Mouse (Mus musculus) layer of hippocampus, adult 11-12 months (tissue): ENCODE measurements at regions not wholly inside any gene's neighbourhood (a gene's known extent, or its start where the extent isn't known, plus 50 kb on each side); places are given as distances from the start of the nearest gene placed in this dataset.

Experiments
- DNase-seq: peaks from one replicate; pipeline ENCODE4 v3.0.0; 2022; ENCODE audit warnings: low spot score

DNA sequence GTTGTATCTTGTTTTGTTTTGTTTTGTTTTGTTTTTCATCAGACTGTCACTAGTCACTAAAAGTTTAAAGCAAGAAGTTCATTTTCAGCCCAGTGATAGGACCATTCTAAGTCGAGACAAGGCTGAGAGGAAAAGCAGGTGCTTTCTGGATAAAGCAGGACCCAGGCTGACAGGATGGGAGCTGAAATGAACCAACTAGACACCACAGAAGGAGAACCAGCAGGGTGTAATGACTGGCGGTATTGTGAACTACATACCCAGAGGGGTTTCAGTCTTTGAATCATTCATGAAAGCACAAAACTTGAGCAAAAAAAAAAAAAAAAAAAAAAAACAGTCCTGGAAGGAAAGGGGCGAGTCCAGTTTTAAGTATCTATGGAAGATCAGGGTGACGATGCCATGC lies 75.9 kb upstream of the Tenm4 start:
- DNase-seq, result no peak

DNA sequence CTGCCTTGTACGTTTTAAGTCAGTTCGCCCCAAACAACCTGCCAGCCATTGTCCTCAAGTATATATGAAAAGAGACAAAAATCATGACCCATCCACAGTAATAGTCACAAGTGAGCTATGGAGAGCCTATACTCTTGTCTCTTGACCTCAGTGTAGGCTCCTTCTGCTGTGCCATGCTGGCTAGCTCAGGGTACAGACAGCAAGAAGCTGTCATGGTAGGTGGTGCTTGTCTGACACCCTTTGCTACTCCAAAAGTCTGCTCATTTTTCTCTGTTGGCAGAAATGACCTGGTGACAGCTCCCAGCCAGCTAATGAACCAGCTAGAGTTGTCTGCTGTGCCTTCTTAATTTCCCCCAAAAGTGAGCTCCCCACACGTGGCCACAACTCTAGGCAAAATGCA lies 75.3 kb upstream of the Tenm4 start:
- DNase-seq, result no peak

DNA sequence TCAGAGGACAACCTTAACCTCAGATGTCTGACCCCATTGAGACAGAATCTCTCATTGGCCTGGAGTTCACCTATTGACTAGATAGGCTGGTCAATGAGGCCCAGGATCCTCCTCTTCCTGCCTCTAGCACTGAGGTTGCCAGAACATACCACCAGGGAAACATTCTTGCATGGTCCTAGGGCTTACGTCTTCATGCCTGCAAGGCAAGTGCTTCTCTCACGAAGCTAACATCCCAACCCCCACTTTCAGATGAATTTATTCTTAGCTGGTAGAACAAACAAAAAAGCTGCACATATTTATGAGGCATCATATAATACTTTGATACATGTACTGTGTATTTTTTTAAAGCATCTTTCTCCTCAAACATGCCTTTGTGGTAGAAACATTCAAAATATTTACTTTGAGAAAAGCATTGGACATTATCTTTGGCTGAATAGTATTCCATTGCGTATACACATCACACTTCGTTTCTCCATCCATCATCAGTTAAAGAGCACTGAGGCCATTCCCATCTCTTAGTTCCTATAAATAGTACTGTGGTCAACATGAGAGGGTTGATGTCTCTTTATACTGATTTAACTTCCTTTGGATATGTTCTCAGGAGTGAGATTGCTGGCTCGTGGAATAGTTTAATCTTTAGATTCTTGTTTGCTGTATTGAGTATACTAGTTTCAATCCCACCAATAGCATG lies 72.2 kb upstream of the Tenm4 start:
- DNase-seq, result no peak

GRCm38 (mm10) chr7:96102727-96103126 lies 68.3 kb upstream of the Tenm4 start:
- no peak for DNase-seq

- DNase-seq, result no peak
These were observed 62.3 kb upstream of the Tenm4 start for GRCm38 (mm10) chr7:96108768-96109167.

DNA sequence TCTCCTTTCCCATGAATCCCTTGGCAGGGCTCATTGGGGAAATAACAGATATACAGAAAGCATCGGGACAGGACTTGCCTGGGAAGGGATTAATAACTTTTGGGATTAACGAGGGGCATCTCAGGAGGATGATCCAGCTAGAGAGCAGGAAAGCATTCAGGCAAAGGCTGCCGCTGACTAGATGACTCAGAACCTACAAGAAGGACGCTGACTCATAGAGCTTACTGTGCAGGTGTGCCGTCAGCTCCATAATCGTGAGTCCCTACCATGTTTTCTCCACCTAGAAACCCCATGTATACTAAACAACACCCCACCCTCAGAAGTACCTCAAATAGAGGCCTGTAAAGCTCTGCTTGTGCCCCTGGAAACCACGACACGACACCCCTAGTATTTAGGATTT lies 50.9 kb upstream of the Tenm4 start:
- DNase-seq, result no peak
